Mouse (Mus musculus) CH12.LX (cell line): ENCODE results near the gene Ucn3.

Source experiments
- CTCF ChIP-seq, 2 experiments: IDR thresholded peaks in 1 of 2; conservative IDR thresholded peaks in 1 of 2; 2 replicates each; pipeline ENCODE4 v1.5.1; 2011 to 2012; ENCODE audit warnings: low read depth in 2 of 2, low read length in 2 of 2, improper control_type of control experiment in 1 of 2, inconsistent platforms in 1 of 2, mild to moderate bottlenecking in 1 of 2, moderate library complexity in 1 of 2
- UBTF ChIP-seq: IDR thresholded peaks from 2 replicates; pipeline ENCODE4 v1.6.1; 2012; ENCODE audit warnings: low read depth, mild to moderate bottlenecking, inconsistent platforms, low read length, improper control_type of control experiment, moderate library complexity
- ZNF384 ChIP-seq: IDR thresholded peaks from 2 replicates; pipeline ENCODE4 v1.6.1; 2012; ENCODE audit warnings: low read depth, low read length, improper control_type of control experiment, inconsistent platforms

DNA sequence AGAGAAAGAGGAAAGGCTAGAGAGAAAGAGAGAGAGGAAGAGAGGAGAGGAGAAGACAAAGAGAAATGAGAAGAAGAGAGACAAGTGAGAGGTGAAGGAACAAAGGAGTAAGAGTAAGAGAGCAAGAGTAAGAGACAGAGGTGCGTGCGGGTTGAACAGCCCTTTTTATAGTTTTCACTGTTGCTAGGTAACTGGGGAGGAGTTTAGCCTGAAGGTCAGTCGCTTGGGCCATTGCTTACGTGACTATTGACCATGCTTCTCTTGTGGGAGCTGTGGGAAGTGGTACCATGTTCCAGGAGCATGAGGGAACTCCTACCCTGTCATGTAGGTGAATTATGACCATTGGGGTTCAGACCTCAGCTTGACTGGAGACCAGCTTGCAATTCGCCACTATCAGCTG is 34.8 kb downstream of the Ucn3 start:
- TF ChIP-seq ZNF384 (no peak), CTCF (conservative IDR thresholded peaks at IDR 0.05 in 1 of 2, IDR thresholded peaks at IDR 0.05 in 1 of 2; ENCODE audit: low read depth in 2 of 2, low read length in 2 of 2) (no peak), UBTF (no peak)
